Mouse (Mus musculus) gastrocnemius, postnatal 4 days (tissue): ENCODE results near the gene Magea3. TPM values are rescaled to one million over a fixed set of nuclear protein-coding genes. Genes with fewer than 3 reads are reported as not detected.
"Not testable (repeated sequence)": the region's sequence is repeated elsewhere in the genome, so short reads cannot be mapped to it uniquely, and the experiment has no call there.

ENCODE experiments used
- DNase-seq, 2 experiments: peaks; one replicate each; pipeline ENCODE4 v3.0.0; 2021 to 2022; ENCODE audit warnings: low spot score in 2 of 2, mixed read lengths in 2 of 2
- long read RNA-seq, 2 experiments: library from polyadenylated mRNA; stranded (forward); transcript quantifications; one replicate each; pipeline ENCODE4 v2.0.0; 2021
- total RNA-seq, 2 experiments: library from RNA; stranded (reverse); gene quantifications; 2 replicates each; pipeline ENCODE4 v1.2.3; 2021

The Magea3 gene
- not detected for total RNA-seq
- long read RNA-seq, experiment 1 = 0 reads
- long read RNA-seq, experiment 2 = 0 reads

DNA sequence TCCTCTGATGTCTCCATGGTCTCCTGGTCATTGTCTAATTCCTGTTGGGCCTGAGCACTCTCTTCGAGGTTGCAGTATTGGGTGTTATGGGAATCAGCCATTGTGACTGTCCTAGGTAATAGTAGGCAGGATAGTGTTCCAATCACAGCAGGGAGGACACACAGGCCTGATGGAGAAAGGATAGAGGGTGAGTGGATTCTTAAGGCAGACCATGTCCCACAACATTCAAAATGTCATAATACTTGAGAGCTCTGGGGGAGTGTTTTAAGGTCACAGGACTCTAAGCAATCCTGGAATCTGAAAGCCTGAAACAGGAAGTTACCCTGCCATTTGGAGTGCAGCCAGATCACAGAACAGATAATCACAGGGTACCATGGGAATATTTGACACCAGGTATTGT, at the start of gene Magea3:
TSS of gene Magea3 (minus strand) at position 101 of the 400 bp plus-strand sequence.
- DNase-seq = not testable (repeated sequence)

DNA sequence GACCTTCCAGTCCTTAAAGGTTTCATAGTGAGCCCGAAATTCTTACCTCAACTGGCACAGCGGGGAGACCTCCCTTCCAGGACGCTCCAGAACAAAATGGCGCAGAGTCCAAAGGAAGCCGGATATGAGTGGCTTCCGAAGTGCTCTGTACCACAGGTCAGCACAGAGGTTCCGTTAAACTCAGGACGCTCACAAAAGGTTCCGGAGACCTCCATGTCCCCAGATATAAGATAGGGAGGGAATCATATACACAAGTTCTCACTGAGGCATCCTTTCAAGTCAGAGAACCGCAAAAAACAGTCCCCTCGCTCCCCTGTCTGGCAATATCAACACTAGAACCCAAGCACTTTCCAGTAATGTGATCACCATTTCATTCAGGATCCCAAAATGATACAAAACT, 46.4 kb upstream of the Magea3 start, which contains the start of gene Magea8:
TSS of gene Magea8 (minus strand) at position 101 of the 400 bp plus-strand sequence.
- not testable (repeated sequence) for DNase-seq

- DNase-seq = not testable (repeated sequence)
Observed at GRCm38 (mm10) chrX:154935887-154936286, 13.4 kb downstream of the Magea3 start, which contains the start of gene Magea6. Gene Magea6 (minus strand): TSS chrX:154935987.

Other genes with a start within 250 kb of the Magea3 start
- not detected for gene Cldn34b1, start 59.2 kb downstream of the Magea3 start, total RNA-seq
- not detected for gene Magea6, start 13.5 kb downstream of the Magea3 start, total RNA-seq
- gene Magea8, start 46.3 kb upstream of the Magea3 start, total RNA-seq = not detected
- gene Magea5, start 113.6 kb upstream of the Magea3 start, total RNA-seq = not detected
- not detected for gene Magea1, start 140.3 kb upstream of the Magea3 start, total RNA-seq
- gene Magea2, start 144.2 kb upstream of the Magea3 start, total RNA-seq = not detected
- not detected for gene Cldn34b2, start 178.9 kb upstream of the Magea3 start, total RNA-seq